Mouse (Mus musculus): ENCODE results near the gene Zfand3. TPM values are rescaled to one million over a fixed set of nuclear protein-coding genes. Genes with fewer than 3 reads are reported as not detected.

The Zfand3 gene
- polyA plus RNA-seq, 1 experiment from 2014 or later: 51.0 TPM

- Histone ChIP-seq H3K27ac (no peak overlapping the region), H3K4me3 (no peak overlapping the region), H3K9ac (no peak overlapping the region), H3K4me1 (peaks cover 20% of the 10 kb centered on the region), H3K36me3 (replicated peaks) (peaks cover 8% of the 10 kb centered on the region), H3K4me2 (no peak overlapping the region), H3K9me3 (no peaks in the 10 kb centered on the region), H3K27me3 (replicated peaks) (no peaks in the 10 kb centered on the region)
- WGBS: 92% methylated on average over 8 of the region's 8 CpGs
- no peak for ATAC-seq (replicated peaks)
Measured at GRCm38 (mm10) chr17:30210262-30210661, 205.7 kb downstream of the Zfand3 start.

- no peak overlapping the region for H3K4me2 ChIP-seq
- ATAC-seq (replicated peaks): no peak
- peaks cover 8% of the 10 kb centered on the region for H3K36me3 ChIP-seq (replicated peaks)
- WGBS: 94% methylated on average over 6 of the region's 6 CpGs
- peaks cover 19% of the 10 kb centered on the region for H3K4me1 ChIP-seq
- H3K9me3 ChIP-seq: no peaks in the 10 kb centered on the region
- no peak overlapping the region for H3K4me3 ChIP-seq
- no peak overlapping the region for H3K9ac ChIP-seq
- H3K27me3 ChIP-seq (replicated peaks): no peaks in the 10 kb centered on the region
- no peak overlapping the region for H3K27ac ChIP-seq
Measured at GRCm38 (mm10) chr17:30210936-30211335, 206.4 kb downstream of the Zfand3 start.

GRCm38 (mm10) chr17:30212647-30213046, 208.1 kb downstream of the Zfand3 start:
- Histone ChIP-seq H3K9me3 (no peaks in the 10 kb centered on the region), H3K4me3 (no peak overlapping the region), H3K27ac (peak overlapping the region; percentile 53), H3K9ac (no peak overlapping the region), H3K4me1 (peaks cover 11% of the 10 kb centered on the region; the same call in 1 of the 2 replicates), H3K27me3 (replicated peaks) (no peaks in the 10 kb centered on the region), H3K36me3 (replicated peaks) (peaks cover 8% of the 10 kb centered on the region), H3K4me2 (no peak overlapping the region)
- no peak for ATAC-seq (replicated peaks)
- 69% methylated on average over 12 of the region's 12 CpGs for WGBS

- H3K4me1 ChIP-seq: peaks cover 11% of the 10 kb centered on the region; the same call in 1 of the 2 replicates
- peak overlapping the region; percentile 37; the same call in 1 of the 2 replicates for H3K27ac ChIP-seq
- no peak overlapping the region for H3K9ac ChIP-seq
- ATAC-seq (replicated peaks): no peak
- H3K9me3 ChIP-seq: no peaks in the 10 kb centered on the region
- no peaks in the 10 kb centered on the region for H3K27me3 ChIP-seq (replicated peaks)
- H3K4me2 ChIP-seq: no peak overlapping the region
- H3K36me3 ChIP-seq (replicated peaks): peaks cover 8% of the 10 kb centered on the region
- H3K4me3 ChIP-seq: no peak overlapping the region
- 93% methylated on average over 5 of the region's 5 CpGs for WGBS
Measured at GRCm38 (mm10) chr17:30213371-30213770, 208.8 kb downstream of the Zfand3 start.

GRCm38 (mm10) chr17:30214393-30214792, 209.9 kb downstream of the Zfand3 start:
- Histone ChIP-seq H3K36me3 (replicated peaks) (peaks cover 2% of the 10 kb centered on the region; the same call in 1 of the 2 replicates), H3K4me3 (no peak overlapping the region), H3K27me3 (replicated peaks) (no peaks in the 10 kb centered on the region), H3K9me3 (no peaks in the 10 kb centered on the region), H3K4me2 (no peak overlapping the region), H3K4me1 (peaks cover 11% of the 10 kb centered on the region; the same call in 1 of the 2 replicates), H3K9ac (no peak overlapping the region), H3K27ac (no peak overlapping the region)
- ATAC-seq (replicated peaks): no peak
- WGBS: 93% methylated on average over 6 of the region's 6 CpGs

GRCm38 (mm10) chr17:30215741-30216140, 211.2 kb downstream of the Zfand3 start:
- Histone ChIP-seq H3K4me2 (no peak overlapping the region), H3K36me3 (replicated peaks) (no peaks in the 10 kb centered on the region), H3K4me3 (no peak overlapping the region), H3K27ac (no peak overlapping the region), H3K9me3 (no peaks in the 10 kb centered on the region), H3K27me3 (replicated peaks) (no peaks in the 10 kb centered on the region), H3K9ac (no peak overlapping the region), H3K4me1 (peaks cover 11% of the 10 kb centered on the region; the same call in 1 of the 2 replicates)
- no peak for ATAC-seq (replicated peaks)
- 61% methylated on average over 4 of the region's 4 CpGs for WGBS

GRCm38 (mm10) chr17:30221677-30222076, 217.1 kb downstream of the Zfand3 start:
- H3K27ac ChIP-seq: no peak overlapping the region
- H3K4me2 ChIP-seq: no peak overlapping the region
- H3K4me3 ChIP-seq: no peak overlapping the region
- H3K4me1 ChIP-seq: peaks cover 40% of the 10 kb centered on the region
- no peak for ATAC-seq (replicated peaks)
- H3K9ac ChIP-seq: no peak overlapping the region
- WGBS: 79% methylated on average over 14 of the region's 14 CpGs
- no peaks in the 10 kb centered on the region for H3K36me3 ChIP-seq (replicated peaks)
- no peaks in the 10 kb centered on the region for H3K9me3 ChIP-seq
- H3K27me3 ChIP-seq (replicated peaks): no peaks in the 10 kb centered on the region

- WGBS: 70% methylated on average over 11 of the region's 11 CpGs
- Histone ChIP-seq H3K27ac (no peak overlapping the region), H3K4me1 (peaks cover 40% of the 10 kb centered on the region), H3K4me2 (no peak overlapping the region), H3K4me3 (no peak overlapping the region), H3K9ac (no peak overlapping the region), H3K36me3 (replicated peaks) (no peaks in the 10 kb centered on the region), H3K9me3 (no peaks in the 10 kb centered on the region), H3K27me3 (replicated peaks) (no peaks in the 10 kb centered on the region)
- ATAC-seq (replicated peaks): no peak
Measured at GRCm38 (mm10) chr17:30222361-30222760, 217.8 kb downstream of the Zfand3 start.

GRCm38 (mm10) chr17:30222837-30223236, 218.3 kb downstream of the Zfand3 start:
- H3K36me3 ChIP-seq (replicated peaks): no peaks in the 10 kb centered on the region
- no peak overlapping the region for H3K4me3 ChIP-seq
- H3K4me1 ChIP-seq: peaks cover 40% of the 10 kb centered on the region
- no peaks in the 10 kb centered on the region for H3K9me3 ChIP-seq
- H3K27me3 ChIP-seq (replicated peaks): no peaks in the 10 kb centered on the region
- no peak overlapping the region for H3K27ac ChIP-seq
- no peak overlapping the region for H3K9ac ChIP-seq
- no peak for ATAC-seq (replicated peaks)
- H3K4me2 ChIP-seq: no peak overlapping the region
- 29% methylated on average over 12 of the region's 12 CpGs for WGBS

GRCm38 (mm10) chr17:30225030-30225740, 220.7 kb downstream of the Zfand3 start:
- no peak overlapping the region for H3K9ac ChIP-seq
- H3K4me3 ChIP-seq: no peak overlapping the region
- WGBS: 21% methylated on average over 5 of the region's 5 CpGs
- H3K9me3 ChIP-seq: no peaks in the 10 kb centered on the region
- H3K27me3 ChIP-seq (replicated peaks): no peaks in the 10 kb centered on the region
- H3K4me1 ChIP-seq: peaks cover 51% of the 10 kb centered on the region
- peak; percentile 44 for ATAC-seq (replicated peaks)
- no peaks in the 10 kb centered on the region for H3K36me3 ChIP-seq (replicated peaks)
- H3K27ac ChIP-seq: peak overlapping the region; percentile 55
- no peak overlapping the region for H3K4me2 ChIP-seq

GRCm38 (mm10) chr17:30228439-30229215, 224.1 kb downstream of the Zfand3 start:
- Histone ChIP-seq H3K27ac (no peak overlapping the region), H3K4me2 (no peak overlapping the region), H3K9me3 (no peaks in the 10 kb centered on the region), H3K27me3 (replicated peaks) (no peaks in the 10 kb centered on the region), H3K4me1 (peaks cover 43% of the 10 kb centered on the region), H3K4me3 (no peak overlapping the region), H3K9ac (no peak overlapping the region), H3K36me3 (replicated peaks) (no peaks in the 10 kb centered on the region)
- 85% methylated on average over 10 of the region's 10 CpGs for WGBS
- ATAC-seq (replicated peaks): no peak

- Histone ChIP-seq H3K4me2 (no peak overlapping the region), H3K9ac (no peak overlapping the region), H3K4me1 (peaks cover 34% of the 10 kb centered on the region), H3K36me3 (replicated peaks) (no peaks in the 10 kb centered on the region), H3K27me3 (replicated peaks) (no peaks in the 10 kb centered on the region), H3K27ac (no peak overlapping the region), H3K4me3 (no peak overlapping the region), H3K9me3 (no peaks in the 10 kb centered on the region)
- ATAC-seq (replicated peaks): no peak
- WGBS: 92% methylated on average over 4 of the region's 4 CpGs
Measured at GRCm38 (mm10) chr17:30230428-30230827, 225.9 kb downstream of the Zfand3 start.

Data from midbrain, embryonic 15.5 days (tissue).